Mouse (Mus musculus) hindlimb bud, embryonic 11.5 days (tissue): Measurements from ENCODE around the gene Foxn3.

ENCODE experiments used
- DNase-seq: peaks from one replicate; pipeline ENCODE4 v3.0.0-alpha.2; 2012; ENCODE audit warnings: low read depth, low spot score; ENCODE audit errors: extremely low spot score

Gene Foxn3

DNA sequence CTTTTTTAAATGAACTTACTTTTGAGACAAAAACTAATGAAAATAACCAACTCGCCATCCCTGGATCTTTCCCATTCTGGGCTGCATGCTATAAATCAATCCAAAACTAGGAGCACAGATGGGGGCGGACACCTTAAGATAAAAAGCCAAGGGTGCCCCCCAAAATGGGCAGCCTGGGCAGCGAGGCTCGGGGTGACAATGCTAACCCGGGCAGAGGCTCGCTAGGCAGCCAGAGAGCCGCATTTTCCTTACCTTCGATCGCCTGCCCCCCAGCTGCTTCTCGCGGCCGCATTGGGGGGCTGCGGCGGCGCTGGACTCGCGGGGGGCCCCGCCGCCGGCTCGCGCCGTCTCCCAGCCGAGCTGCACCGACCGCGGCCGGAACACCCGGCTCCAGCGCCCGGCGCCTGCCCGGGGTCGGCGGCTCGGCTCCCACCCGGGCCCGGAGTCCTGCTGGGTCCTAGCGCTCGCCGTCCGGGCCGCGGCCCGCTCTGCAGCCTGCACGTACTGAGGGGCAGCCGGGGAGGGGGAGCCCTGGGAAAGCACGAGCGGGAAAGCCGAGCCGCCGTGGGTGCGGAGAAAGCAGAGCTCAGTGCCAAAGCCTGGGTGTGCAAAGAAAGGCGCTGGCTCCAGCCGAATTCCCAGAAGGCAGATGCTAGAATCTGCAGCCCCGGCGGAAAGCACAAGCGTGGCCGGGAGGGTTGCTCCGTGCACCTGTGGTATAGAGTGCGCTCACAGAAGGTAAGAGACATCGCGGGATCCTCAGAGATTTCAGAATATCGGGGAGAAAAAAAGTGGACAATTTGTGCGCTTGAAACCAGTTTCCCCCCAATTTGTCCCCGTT is at the start of gene Foxn3:
TSS of gene Foxn3 (minus strand) at position 364 of the 841 bp plus-strand sequence.
- no peak for DNase-seq

DNA sequence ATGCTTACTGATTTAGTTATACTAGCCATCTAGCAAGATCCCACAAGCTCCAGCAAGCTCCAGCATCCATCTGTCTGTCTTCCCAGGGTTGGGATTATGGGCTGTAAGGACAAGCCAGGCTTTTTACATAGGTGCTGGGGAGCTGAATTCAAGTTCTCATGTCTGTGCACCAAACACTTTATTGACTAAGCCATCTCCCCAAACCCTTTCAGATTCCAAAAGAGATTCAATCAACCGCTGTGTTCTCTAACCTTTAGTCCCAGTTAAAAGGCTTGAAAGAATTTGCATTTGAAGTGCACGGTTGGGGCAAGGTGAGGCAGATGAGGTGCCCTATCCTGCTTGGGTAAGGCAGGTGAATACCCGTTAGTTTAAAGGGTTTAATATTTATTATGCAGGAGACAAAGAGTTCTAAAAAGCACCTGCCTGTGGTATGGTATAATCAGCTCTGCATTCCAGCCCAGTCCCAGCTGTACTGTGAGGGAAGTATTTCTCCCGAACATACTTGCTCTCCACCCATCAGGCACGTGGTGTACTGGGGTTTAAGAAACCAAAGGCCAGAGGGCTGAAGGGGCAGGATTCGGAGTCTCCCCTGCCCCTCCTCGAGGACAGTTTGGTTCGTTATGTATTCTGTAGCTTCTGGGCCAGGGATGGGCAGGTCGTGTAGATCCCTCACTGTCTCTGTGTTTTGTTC is 48.9 kb upstream of the Foxn3 start:
- no peak for DNase-seq

DNA sequence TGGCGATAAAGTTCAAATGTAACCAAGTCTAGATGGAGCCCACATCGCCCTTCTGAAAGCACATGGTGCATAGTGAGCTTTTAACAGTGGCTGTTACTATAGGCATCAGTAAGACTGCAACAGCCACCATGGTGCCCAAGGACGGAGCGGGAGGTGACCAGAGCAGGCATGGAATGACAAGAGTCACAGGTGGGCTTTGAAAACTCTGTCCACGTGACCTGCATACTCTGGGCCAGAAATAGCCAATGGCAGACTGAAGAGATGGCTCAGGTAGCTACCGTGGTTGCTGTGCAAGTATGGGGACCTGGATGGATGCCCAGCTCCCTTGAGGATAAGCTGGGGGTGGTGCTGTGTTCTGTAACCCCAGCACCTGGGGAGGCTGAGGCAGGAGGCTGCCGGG is 47.5 kb upstream of the Foxn3 start:
- DNase-seq = no peak

DNA sequence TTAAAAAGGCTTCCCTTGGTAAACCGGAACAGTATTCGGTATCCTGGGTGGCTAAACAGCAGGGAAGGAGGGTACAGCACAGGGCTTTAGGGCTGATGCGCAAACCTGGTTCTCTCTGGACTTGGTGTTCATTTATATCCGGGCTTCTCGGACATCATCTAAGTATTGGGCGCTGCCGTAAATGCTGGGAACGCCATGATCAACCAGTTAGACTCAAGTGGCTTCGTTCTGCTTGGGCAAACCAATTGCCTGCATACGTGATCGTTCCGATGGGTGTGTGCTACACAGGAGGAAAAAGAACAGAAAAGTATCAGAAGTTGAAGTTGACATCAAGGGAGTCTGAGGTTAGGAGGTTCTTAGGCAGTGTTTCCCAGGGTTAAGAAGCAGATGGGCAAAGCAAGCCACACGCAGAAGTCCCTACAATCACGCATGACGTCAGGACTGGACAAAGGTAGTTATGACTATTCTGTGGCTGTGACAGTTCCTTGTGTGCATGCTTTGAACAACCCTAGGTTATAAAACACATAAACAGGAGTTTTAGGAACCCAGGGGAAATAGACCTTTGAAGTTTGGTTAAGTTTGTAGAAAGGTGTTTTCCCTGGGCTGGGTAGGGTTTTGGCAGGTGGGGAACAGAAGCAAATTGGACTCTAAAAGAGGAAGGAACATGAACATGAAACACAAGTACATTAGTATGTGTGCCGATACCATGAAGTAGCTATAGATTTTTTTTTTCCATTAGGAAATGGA is 46.9 kb upstream of the Foxn3 start:
- no peak for DNase-seq

DNA sequence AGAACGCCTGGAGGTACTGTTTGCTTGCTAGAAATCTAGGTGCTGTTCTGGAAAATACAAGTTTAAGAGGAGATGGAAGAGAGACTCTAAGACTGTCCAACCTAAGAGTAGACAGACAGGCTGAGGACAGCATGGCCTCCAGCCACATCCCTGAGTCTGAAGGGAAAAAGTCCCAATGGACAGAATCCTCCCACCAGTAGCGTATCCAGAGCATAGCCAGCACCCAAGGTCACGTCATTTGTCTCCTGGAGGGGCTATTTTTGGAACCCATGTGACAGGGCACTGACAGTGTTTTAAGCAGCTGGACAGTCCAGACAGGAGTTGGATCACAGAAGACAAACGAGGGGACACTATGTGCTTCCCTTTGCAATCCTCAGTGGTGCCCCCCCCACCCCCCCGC is 46.3 kb upstream of the Foxn3 start:
- no peak for DNase-seq

DNA sequence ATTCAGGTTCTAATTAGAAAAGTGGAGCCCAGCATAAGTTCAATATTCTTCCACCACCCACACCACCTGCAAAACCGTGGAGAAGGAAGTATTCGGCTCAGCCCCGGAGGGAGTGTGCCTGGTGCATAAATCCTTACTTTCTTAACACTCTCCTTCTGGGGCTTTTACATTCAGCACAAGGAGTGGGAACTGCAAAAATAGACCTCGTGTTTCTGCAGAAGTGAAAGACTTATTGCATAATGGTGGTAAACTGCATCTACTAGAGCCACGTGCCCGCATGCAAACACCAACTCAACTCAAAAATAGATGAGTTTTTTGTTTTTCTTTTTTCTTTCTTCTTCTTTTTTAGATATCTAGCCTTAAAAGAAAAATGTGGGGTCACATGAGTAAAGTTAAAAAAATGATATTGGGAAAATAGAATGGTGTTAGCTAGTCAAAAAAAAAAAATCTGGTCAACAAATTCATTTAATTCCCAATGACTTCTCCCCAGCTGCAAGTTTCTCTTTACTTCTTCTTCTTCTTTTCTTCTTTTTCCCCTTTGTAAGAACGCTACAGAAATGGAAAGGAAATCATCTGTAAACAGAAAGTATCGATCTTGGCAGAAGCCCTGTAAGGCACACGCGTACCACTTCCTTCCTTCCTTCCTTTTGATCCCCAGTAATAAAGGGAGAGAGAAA is 45.0 kb upstream of the Foxn3 start:
- no peak for DNase-seq

DNA sequence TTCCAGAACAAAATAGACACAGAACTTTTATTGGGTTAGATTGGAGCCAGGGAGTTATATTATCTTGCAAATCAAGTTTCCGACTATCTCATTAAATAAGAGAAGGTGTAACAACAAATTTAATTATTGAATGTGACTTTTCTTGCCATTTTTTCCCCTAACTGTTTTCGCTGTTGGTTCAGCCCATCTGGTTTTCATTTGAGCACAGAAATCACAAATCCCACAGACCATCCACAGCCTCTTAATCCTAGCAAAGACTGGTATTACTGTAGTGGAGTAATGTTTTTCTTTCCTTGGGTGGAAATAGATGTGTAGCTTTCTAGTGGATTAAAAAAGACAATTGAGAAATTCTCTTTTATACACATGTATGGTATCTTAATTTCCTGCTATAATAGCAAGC is 40.0 kb upstream of the Foxn3 start:
- DNase-seq = no peak

DNA sequence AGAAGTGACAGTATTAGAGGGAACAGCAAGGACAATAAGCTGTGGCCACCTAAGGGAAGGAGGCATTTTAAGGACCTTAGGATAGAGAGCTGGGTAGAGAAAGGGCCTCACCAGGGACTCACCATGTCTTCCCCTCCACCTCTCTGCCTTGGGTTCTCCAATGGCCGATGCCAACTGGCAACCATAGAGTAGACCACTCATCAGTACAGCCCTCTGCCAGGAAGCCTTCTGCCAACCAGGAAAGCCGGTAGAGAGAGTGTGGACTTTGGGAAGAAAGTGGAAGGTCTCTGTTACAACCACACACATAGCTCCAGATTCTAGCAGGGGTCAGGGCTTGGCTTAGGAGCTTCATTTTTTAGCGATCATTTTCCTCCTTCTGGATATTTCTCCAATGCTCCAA is 38.5 kb upstream of the Foxn3 start:
- DNase-seq = no peak

DNA sequence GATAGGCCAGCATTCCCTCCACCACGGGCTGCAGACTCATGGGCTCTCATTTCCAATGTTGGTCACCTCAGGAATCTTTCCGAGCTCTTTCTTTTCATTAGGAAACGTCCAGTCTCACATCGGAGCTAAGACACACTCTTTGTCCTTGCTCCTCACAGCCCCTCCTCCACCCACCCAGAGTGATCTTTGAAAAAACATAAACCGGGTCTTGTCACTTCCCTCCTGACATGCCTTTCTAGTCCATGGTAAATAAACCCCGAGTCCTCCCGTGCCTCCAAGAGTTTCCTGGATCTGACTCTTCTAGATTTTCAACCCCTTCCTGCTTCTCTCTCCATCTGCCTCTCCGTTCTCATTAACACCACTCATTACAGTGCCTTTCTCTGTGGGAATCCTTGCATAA is 38.0 kb upstream of the Foxn3 start:
- DNase-seq = no peak

DNA sequence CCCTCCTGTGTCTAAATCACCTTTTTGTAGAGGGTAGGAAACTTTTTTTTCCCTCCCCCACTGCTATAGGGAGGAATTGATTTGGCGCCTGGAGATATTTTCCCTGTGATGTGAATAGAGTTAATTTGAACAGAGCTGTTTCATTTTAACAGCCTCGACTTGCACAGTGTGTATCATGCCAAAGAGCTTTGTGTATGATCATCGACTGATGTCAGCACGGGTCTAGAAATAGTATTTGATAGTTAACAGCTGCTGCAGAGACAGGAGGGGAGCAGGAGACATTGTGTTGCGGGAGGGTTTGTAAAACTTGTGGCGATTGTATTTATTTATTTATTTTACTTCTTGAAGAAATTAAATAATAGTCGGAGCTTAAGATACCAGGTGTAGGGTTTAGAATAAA is 36.2 kb upstream of the Foxn3 start:
- no peak for DNase-seq

DNA sequence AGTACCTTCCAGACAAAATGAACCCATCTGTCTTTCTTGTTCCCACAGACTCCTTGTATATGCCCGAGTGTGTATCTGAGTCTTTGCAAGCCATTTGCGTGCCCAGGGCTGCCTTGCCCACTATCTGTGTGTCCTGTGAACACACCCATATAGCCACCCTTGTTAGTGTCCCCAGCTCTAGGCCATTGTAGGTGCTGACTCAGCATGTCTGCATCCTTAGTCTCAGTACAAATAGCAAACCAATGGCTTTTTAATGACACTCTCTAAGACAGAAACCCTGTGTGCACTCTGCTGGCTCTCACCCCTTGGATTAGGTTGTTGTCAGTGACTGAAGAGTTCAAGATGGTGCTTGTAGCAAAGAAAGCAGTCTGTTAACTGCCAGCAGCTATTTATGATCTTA is 33.0 kb upstream of the Foxn3 start:
- no peak for DNase-seq

DNA sequence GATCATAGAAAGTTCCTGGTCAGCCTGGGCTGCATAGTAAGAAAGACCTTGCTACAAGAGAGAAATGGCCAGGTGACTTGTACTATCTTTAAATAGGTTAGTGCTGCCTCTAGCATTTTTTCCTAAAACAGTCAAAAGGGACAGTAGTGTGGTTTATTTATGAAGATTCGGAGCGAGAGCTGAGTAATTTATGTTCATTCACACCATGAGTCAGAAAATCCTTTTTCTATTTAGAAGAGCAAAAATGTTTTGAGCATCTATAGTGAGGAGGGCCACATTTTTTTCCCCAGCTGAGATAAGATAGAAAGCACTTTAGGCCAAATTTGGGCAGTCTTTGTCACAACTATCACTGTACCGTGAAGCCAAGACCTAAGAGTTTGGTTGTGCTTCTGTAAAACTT is 24.0 kb upstream of the Foxn3 start:
- no peak for DNase-seq

DNA sequence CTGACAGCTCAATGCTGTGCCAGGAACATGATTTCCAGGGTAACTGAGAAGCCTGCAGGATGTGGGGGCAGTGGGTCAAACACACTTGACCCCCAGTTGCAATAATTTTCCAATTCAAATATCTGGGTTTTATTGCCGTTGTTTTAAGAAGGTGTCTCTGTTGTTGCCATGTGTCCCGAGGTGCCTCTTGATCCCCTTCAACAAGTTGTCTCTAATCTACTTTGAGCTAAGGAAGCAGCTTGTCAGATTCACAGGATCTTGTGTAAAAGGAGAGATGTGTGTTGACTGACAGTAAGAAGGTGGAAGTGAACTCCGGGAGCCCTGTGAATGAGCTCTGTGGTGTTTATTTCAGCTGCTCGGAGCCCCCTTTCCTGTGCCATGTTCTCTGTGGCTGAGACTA is 16.6 kb upstream of the Foxn3 start:
- DNase-seq = no peak

DNA sequence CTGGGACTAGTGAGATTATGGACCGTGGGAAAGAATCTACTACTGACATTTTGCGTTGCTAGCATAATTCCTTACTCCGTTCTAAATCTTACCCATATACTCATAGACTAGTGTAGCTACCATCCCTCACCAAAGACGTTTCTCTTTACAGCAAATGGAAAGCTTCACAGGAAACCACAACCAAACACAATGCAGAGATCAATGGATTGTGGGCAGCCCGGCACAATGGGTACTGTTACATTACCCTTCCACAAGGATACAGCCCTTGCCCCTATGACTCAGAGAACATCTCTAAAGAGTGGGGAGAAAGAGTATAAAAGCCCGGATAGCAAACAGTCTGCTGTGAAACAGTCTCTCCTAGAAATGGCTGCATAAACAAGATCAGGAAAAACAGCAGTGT is 13.3 kb upstream of the Foxn3 start:
- DNase-seq = no peak

DNA sequence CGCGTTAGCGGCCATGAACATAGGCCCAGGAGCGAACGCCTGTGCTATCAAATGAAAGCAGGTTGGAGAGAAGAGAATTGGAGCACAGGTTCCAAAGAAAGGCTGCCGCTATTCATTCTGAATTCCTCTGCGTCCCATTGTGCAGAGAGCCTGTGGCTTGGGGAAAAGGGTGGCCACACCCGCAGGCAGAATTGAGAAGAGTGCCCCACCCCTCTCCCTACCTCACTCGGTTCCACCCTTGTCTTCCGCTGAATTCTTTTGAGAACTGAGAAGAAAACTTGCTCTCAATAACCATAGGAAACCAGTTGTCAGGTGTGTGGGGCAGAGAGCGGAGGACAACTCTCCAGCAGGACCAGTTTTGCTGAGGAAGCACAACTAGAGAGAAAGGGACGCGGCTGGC is 10.9 kb upstream of the Foxn3 start:
- DNase-seq = no peak

DNA sequence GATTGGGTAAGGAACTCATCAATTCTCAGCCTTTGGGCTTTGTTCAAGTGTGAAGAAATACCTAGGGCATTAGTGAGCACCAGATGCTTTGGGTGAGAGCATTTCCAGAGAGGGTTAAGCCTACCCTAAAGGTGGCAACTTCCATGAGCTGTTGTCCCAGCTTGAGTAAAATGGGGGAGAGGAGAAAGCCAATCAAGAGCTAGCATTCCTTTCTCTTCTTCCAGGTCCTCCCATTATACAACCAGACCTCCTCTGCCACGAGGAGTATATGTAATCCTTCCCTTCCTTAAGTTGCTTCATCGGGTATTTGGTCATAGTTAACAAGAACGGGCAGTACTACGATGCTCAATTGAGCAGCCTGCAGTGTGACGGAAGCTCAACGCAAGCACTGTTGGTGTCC is 9.7 kb upstream of the Foxn3 start:
- no peak for DNase-seq

DNA sequence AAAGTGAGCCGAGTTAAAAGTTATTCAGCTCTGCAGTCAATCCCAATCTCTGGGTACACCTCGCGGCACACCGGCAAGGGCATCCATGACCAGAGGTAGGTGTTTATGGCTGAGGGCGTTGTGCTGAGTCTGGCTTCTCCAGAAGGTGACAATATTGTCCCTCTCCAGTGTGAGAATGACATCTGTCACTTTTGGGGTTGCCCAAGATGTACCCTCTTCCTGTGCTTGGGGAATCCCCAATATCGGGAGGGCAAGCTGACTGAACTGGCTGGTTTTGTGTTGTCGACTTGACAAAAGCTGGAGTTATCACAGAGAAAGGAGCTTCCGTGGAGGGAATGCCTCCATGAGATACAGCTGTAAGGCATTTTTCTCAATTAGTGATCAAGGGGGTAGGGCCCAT is 8.6 kb upstream of the Foxn3 start:
- DNase-seq = no peak

DNA sequence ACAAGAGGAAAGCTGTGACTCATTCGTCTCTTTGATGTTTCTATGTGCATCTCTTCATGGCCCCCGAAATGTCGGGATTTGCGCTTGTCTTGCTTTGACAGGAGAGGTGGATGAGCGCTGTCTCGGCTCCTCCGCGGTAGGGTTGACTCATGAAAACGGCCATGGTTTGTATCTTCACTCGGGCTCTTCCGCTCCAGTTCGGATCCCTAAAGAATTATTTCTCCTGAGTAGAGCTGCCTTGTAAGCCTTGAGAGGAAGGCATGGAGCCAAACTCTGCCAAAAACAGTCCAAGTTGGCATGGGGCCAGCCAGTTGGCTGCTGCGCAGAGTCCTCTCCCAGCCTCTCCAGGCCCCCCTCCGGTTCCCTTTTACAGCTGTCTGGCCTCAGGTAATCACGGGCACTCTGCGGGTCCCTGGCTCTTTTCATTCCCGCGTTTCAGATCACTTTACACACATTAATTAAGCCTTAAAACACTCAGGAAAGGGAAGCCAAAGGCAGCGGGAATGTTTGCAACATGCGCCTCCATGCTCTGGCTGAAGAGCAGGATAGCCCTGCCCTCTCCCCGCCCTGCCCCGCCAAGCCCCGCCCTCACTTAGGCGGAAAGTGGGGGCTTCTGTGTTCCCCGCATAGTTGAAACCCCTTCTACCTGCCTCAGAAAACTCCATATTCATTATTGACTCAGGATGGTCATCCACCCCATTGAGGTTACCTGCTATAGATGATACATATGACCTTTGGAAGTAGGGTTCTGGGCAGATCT is 7.0 kb upstream of the Foxn3 start:
- DNase-seq = no peak

DNA sequence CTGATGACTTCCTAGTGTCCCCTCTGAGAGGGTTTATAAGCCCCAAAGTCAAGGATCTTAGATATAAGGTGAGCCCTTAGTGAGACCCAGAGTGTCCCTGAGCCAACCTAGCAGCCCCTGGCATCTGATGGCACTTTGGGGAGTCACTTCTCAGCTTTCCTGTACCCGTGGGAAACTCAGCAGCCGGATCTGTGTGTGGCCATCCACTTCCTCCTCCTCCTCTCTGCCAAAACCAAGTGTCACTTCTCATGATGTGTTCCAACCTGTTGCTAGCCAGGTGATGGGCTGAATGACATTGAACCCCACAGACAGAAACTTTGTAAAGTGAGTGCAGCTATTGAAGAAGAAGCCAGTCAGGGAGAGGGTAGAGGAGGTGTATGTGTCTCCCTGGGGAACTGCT is 2.2 kb upstream of the Foxn3 start:
- no peak for DNase-seq

DNA sequence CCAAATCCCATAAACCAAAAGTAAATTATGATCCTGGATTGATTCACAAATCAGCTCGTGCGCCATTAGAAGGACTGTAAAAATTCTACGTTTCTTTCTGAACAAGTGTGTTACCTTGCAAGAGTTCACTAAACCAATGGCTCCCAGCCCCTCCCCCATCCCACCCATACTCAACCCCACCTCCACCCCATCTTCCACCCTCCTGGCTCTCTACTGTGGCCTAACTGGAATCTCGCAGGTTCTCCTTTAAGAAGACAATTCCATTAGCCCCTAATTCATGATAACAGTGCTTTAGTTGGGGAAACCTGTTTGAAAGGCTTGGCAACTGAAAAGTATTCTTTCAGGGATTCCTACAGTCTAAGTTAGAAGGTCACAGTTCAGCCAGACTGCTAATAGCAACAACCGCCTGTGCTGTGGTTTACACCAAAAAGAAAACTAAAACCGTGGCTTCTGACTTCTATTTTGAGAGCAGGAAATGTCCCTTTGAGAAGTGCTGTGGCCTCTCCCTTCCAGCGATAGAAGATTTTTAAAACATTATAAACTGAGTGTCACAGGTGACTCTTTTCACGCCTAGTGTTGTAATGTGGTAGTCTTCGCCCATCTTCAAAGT is 1.0 kb upstream of the Foxn3 start:
- DNase-seq = no peak
